Mouse (Mus musculus) cerebellum, postnatal 14 days (tissue): ENCODE measurements around the gene Lpcat3.
"Not testable (repeated sequence)": the region's sequence is repeated elsewhere in the genome, so short reads cannot be mapped to it uniquely, and the experiment has no call there.

ENCODE experiments used
- DNase-seq, 2 experiments: peaks; one replicate each; pipeline ENCODE4 v3.0.0; 2021; ENCODE audit warnings: mixed read lengths in 2 of 2

The Lpcat3 gene

DNA sequence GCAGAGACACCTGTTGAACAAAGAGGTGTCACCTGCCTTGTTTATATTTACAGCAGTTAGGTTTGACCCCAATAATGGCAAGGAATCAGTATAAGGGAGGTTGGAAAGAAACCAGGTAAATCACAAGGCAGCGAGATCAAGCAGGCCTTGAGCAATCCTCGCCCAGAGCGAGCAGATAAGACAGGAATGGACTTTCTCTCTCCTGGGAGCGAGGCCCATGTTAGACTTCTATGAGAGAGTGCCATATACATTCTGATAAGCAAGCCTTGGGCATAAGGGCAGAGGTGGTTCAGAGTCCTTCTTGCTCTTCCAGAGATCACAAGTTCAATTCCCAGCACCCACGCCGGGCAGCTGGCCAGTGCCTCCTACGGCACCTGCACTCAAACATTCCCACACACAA, 15.9 kb downstream of the Lpcat3 start:
- no peak for DNase-seq

DNA sequence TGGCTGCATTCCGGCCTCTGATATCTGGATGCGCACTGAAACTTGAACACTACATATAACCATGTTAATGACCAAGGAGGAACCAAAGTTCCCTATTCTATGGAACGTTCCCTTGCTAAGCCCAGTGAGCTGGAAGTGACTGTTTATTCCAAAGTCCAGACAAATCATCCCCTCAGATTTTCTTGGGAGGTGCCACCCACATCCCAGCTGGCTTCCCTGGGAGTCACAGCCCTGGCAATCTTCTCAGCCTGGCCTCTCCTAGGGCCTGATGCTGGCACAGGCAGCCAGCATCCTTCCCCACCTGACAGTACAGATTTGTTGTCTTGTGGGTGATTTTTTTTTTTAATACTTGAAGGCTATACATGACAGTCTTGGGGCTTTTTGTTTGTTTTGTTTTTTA, 16.7 kb downstream of the Lpcat3 start:
- DNase-seq: no peak

DNA sequence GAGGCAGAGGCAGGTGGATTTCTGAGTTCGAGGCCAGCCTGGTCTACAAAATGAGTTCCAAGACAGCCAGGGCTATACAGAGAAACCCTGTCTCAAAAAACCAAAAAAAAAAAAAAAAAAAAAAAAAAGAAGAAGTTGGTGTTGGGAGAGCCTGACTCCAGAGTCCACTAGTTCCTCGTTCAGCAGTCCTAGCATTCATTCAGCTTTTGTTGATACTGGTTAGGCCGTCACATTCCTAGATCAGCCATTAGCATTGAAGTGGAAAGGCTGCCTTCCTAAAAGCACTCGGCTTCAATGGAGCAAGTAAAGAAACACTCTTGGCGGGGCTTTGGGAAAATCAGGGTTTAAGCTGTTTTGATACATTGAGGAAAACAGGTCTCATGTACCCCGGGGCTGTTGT, 19.5 kb downstream of the Lpcat3 start:
- not testable (repeated sequence) for DNase-seq

DNA sequence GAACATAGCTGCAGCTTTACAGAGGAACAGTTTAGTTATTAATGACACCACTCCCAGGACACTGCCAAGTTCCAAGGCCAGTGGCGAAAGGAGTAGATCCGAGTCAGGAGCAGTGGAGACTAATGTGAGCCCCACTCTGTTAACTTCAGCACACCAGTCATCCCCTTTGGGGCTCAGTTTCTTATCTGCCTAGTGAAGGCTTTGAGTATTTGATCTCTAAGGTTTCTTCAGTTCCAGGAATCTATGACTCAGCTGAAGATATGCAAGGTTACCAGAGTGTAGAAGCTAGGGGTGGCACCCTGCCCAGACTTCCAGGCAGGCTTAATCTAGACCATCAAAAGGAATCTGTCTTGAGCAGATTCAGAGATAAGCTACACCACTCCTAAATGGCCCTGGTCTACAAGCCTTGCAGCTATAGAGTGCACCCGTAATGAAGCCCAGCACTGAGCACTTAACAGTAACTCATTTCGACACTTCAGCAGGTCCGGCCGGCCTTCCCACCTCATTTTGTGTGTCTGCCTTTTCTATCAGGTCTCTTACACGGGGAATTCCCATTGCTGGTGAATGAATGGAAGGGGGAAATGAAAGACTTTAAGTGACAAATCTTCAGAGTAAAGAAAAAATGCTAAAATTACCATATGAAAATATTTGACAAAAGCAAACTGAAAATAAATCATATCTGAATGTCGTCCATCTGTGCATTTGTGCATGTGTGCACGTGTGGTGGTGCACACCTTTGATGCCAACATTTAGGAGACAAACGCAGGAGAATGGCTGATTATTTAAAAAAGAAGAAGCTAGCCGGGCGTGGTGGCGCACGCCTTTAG, 21.0 kb downstream of the Lpcat3 start:
- peak; percentile 55 to 60 for DNase-seq

DNA sequence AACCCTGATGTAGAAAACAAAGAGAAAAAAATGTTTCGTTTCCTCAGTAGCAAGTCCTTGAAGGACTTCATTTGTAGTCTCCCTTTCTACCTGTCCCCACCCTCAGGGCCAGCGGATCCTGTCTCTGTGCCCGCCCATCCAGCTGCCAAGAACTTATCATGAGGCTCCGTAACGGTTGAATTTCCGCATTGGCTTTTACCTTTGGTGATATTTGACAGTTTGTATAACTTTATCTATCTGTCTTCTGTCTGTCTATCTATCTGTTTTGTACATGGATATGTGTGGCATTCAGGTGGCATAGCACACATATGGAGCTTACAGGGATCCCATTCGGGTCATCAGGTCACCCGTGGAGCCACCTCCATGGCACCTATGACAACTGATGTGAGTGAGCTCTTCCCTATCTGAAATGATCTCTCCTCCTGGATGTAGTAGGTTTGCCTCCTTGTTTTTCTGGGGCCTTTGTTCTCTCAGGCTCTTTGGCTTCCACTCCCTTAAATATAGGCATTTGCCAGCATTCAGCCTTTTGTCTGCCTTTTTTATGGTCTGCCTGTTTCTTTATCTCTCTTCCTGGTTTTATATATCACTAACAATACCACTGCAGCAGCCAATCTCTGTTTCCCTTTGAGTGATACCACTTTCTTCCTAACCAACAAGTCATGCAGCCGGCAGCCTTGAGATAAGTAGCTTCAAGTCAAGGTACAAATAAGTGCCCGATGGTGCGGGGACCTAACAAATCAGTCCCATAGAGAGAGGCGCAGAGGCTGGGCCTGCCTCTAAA, 23.0 kb downstream of the Lpcat3 start:
- DNase-seq: no peak

DNA sequence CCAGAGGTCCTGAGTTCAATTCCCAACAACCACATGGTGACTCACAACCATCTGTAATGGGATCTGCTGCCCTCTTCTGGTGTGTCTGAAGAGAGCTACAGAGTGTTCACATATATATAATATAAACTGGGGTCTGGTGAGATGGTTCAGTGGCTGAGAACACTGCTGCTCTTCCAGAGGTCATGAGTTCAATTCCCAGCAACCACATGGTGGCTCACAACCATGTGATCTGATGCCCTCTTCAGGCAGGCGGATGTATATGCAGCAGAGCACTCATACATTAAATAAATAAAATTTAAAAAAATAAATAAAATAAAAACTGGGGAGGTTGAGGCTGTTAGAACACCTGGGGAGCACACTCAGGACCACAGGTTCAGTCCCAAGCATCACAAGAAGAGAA, 23.8 kb downstream of the Lpcat3 start:
- DNase-seq: not testable (repeated sequence)

DNA sequence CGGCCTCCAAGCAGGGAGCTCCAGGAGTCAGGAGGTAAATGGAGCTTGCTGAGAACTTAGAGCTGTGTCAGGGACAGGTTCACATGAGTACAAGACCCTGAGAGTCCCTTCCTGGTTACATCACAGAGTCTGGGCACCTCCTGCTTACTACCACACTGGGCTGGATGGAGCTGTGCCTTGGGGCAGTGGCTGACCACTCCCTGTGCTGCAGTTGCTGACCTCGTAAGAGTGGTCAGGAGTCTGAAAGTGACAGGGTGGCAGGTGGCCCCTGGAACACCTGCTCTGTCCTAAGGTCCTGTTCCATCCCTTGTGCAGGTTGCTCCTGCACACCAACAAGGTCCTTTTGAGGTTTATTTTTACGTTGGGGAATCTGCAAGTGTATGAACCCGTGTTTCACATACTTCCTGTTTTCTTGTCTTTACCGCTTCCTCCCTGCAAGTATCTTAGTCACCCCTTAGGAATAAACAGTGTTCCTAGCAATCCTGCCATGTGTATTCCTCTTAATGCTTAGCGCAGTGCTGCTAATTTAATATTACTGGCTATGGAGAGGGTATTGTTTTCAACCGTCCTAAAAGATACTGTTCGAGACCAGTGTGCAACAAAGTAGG, 25.4 kb downstream of the Lpcat3 start:
- DNase-seq: no peak

DNA sequence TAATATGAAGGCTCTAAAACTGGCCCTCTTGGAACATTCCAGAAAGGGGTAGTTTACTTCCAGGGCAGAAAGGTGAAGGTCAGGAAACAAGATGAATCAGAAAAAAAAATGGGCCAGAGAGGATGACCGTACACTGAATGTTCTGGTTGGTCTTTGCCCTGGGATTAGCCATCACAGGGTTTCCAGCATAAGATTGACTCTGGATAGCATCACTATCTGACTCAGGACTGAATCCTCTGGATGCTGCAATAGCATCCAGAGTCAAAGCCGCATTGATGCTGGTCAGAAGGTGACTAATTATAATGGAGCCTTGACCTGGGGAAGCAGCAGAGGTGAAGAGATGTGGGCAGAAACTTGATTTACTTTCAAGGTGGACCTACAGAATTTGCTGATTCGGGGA, 26.2 kb downstream of the Lpcat3 start:
- no peak for DNase-seq

DNA sequence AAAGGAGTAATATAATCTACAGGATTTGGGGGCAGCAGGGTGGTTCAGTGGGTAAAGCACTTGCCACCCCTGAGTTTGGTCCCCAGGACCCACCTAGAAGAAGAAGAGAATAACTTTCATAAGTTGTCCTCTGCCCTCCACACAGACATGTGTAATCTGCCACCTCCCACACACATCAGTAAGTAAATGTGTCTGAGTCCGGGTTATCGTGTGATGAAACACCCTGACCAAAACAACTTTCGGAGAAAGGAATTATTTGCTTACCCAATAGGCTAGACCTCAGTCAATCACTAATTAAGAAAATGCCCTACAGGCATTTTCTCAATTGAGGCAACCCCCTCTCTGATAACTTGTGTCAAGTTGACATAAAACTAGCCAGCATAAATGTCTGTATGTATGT, 27.7 kb downstream of the Lpcat3 start:
- no peak for DNase-seq

DNA sequence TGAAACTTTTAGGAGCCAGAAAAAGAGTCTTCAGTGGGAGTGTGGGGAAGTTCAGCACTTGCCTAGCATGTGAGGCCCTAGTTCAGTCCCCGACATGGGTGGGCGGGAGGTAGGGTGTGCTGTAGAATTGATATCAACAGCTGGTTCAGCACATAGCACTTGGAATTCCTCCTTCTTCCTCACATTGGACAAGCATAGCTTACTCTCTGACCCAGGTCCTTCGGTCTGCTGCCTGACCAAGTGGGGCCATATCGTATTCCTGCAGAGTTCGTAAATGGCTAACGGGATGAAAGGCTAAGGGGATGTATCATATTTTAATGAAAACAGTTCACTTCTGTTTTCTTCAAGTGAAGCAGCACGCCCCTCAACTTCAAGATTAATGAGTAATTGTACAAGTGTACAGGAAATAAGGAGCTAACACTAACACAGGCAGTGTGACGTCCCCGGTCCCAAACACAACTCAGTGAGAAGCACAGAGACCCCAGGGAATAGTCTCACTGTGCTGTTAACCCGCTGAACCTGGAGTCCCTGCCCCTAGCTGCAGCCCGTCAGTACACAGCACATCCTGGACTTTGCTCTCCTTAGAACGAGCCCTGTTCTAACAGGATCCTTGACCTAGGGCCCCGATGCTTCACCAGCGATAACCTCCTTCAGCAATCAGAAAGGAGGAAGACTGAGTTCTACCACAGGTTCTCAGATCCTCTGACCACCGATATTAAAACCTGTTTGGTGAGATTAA, 30.6 kb downstream of the Lpcat3 start:
- no peak for DNase-seq

DNA sequence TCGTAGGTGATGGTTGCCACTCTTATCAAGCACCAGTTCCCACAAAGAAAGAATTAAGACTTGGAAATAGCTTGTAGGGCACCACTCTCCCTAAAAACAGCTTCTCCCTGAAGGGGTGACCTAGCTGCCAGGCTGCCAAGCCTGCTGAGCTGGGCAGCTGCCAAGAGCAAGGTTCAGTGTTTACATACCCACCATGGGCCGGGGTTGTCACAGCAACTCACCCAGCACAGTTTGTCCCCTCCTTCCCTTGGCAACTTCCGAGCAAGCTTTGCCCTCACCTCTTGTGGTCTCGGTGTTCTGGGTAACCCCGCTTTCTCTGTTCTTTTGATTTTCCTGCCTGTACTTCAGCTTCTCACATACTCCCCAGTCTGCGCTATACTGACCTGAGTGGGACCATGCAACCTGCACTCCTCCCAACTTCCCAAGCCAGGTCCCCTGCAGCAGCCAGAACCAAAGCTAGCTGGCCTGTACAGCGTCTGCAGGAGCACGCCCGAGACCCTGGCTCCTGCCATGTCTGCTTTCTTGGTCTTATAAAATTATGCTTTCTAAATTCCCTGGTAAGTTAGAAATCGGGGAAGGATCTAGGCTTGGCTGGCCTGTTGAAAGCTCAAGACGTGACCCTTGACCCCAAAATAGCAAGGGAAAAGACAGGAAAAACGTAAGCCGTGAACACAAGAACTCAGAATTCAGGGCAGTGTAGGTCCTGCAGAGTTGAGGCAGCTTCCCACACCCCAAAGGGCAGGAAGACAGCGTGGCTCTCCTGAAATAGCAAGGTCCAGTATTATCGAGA, 31.5 kb downstream of the Lpcat3 start:
- DNase-seq: peak; percentile 77 to 79

DNA sequence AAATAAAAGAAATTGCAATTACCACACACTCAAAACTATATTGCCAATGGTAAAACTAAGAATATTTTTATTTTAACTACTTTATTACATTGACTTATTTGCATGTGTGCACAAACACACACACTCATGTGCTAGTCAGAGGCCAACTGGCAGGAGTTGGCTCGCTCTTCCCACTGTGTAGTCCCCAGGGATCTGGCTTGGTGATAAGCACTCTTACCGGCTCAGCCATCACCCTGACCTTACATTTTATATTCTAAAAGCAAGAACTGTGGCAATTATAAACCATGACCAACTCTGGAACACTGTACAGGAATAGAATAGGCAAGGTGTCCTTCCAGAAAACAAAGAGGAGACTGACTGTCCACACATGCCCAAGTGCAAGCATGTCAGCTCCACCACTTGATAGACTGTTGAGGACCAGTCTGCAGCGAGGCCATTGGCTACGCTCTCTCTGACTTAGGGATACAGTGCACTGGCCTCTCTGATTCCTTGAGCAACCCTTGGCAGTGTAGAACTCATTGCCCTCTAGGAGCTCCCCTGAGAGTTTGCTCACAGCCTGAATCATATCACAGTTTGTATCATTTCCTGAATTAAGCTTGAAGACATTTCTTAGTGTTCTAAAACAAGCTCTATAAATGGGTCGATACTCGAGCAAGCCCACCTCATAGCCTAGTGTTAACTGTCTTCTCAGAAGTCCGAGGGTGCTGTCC, 33.8 kb downstream of the Lpcat3 start:
- no peak for DNase-seq

DNA sequence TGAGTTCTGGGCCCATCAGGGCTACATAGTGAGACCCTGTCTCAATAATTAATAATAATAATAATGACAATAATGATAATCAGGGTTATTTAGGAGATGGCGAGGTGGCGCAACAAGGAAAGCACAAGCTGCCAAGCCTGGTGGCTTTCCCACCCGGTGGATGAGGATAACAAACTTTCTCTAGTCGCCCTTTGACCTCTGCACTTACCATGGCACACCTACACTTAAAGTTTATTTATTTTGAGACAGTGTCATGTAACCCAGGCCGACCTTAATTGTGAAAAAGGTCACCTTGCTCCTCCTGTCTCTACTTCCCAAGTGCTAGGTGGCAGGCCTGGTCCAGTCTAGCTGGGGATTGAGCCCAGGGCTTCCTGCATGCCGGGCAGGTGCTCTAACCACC, 35.9 kb downstream of the Lpcat3 start:
- DNase-seq: no peak

DNA sequence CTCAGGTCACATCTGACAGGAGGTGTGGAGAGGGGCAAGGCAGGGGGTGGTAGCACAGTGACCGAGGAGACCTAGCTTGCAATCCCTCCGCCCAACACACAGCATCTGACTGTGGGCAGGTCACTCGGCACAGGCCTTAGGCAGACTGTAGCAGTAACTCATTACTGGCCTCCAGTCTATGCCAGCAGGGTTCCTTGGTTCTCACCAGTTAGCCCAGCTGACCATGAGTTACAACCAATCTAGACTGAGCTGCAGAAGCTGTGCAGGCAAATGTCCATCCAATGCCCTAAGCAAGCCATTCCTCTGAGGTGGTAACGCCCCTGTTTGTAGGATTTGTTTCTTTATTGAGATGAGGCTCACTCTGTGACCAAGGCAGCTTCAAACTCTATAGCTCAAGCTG, 36.5 kb downstream of the Lpcat3 start:
- peak; percentile 32 to 40 for DNase-seq

DNA sequence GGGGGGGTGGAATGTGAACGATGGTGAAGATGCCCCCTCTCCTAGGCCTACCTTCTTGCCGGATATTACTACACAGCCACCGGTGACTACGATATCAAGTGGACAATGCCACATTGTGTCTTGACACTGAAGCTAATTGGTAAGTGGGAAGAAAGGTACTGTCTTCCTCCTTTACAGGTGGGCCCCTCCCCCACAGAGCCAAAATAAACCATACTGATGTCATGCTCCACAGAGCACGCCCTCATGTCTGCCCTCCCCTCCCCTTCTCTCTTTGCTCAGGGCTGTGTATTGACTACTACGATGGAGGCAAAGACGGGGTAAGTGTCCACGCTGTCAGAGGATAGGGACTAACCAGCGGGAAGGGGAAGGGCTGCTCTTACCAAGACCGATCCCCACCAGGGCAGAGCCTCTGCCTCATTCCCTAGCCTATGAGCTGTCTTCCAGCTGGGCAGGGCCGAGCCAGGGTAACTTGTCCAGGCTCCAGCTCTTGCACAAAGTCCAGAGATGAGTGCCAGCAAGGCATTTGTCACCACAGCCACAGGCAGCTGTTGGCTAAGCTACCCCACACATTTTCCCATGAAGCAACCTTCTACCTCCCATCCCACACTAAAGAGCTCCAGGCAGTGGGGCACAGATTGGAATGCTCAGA, 37.3 kb downstream of the Lpcat3 start:
- DNase-seq: peak; percentile 61 to 65

DNA sequence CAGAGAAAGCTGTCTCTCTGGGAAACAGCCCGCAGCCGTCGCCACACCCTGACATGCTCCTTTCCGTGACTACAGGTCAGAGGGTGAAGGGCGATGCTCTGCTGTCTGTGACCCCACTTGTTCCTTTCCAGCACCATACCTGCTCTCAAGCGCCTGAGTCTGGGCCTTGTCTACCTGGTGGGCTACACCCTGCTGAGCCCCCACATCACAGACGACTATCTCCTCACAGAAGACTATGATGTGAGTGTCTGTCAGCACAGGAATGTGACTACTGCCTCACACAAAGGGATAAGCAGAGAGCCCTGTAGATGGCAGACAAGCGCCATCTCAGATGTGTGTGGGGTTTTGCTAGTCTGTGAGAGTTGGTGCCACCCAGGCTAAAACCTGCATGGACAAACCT, 38.5 kb downstream of the Lpcat3 start:
- no peak for DNase-seq

DNA sequence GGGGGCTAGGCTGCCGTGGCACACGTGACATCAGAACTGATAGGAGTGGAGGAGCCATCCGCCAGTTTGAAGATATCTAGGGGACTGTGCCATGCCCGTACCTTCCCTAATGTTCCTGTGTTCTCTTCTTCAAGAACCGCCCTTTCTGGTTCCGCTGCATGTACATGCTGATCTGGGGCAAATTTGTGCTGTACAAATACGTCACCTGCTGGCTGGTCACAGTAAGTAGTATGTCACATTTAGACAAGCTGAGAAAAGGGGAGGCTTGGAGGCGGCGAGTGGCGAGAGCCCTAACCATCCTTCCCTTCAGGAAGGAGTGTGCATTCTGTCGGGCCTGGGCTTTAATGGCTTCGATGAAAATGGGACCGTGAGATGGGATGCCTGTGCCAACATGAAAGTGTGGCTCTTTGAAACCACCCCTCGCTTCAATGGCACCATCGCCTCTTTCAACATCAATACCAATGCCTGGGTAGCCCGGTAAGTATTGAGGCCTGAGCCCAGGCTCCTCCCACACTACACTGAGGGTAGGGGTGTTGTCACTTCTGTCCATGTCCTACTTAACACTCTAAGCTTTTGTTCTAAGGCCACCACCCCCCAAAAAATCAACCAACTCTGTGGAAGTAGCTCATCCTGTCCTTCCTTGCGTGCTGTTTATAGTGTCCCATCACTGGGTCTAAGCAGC, 39.4 kb downstream of the Lpcat3 start:
- DNase-seq: no peak

DNA sequence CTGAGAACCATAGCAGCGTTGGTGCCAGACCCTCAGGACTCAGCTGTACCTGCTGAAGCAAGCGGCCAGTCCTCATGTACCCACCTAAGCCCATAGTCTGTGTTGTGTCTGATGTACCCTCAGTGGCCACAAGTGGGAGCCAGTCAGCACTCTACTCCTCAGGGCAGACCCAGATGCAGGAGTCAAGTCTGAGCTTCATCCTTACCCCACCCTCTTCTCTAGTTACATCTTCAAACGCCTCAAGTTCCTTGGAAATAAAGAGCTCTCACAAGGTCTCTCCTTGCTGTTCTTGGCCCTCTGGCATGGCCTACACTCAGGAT, 39.9 kb downstream of the Lpcat3 start:
- peak; percentile 84 to 88 for DNase-seq

DNA sequence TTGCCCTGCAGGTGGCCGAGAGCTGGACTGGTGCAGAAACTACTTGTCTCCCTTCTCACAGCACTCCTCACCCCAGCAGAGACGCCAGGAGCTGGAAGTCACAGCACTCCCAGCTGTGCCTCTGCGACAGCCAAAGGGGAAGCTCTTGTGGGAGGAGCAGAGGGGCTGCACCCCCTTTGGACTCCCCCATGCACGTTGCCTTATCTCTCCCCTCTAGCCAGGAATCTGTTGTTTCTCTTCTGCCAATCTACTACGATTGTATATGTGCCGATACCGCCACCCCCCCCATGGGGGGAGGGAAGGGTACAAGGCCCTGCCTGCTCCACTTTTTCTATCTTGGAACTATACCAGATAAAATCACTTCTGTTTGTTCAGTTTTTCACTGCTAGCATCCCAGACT, 41.0 kb downstream of the Lpcat3 start:
- DNase-seq: no peak

DNA sequence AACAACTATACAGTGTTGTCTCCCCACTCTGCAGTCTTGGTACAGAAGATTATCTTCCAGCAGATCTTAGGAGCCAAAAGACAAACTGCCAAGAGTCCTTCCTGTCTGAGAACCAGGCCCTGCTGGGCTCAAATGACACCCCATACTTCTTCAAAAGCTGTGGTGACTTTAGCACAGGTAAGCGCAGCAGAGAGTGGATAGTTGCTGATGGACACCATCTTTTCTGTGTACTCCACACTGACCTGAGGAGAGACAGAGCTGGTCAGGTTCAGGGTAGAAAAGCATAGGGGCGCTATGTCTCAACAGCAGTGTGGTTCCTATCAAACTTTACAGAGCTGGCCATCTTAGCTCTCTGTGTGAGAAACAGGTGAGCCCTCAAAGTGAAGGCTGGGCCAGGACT, 41.6 kb downstream of the Lpcat3 start:
- DNase-seq: no peak
